Mouse (Mus musculus): Measurements from ENCODE around the gene Gap43.

Gene Gap43

DNA sequence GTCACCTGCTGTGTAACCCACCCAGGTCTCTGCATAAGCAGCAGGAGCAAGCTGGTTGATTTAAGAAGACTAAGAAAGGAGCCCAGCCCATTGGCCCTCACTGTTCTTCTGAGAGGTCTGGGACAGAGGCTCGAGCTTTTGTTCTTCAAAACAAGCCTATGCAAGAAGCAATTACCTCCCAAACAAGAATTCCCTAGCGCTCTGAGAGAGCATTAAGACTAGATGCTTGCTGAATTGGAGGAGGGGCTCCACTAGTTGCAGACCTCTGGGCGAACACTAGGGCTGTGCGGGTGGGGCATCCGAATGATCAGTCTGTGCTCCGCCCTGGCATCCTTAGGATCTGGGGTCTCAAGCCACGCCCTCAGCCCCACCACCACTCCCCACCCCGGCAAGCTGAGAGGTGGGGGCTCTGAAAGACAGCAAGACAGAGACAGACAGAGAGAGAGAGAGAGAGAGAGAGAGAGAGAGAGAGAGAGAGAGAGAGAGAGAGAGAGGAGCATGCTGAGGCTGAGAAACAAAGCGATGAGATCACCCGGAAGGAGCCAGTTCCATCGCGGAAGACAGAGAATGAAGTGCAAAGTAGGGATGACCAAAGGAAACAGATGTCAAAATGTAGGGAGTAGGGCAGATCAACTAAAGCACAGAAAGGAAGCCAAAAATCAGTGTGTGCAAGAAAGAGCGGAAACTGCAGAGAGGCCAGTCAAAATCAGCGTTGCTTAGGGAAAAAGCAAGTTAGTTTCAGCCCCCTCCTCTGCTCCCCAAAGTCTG is 34.3 kb downstream of the Gap43 start:
- in situ Hi-C loops (cut with MboI; ENCODE audit: low pct_unique_long_range_greater_than_20kb in 1 of 2, low sequenced_read_pairs in 2 of 2, unreplicated experiment in 1 of 2), result no loop called here

DNA sequence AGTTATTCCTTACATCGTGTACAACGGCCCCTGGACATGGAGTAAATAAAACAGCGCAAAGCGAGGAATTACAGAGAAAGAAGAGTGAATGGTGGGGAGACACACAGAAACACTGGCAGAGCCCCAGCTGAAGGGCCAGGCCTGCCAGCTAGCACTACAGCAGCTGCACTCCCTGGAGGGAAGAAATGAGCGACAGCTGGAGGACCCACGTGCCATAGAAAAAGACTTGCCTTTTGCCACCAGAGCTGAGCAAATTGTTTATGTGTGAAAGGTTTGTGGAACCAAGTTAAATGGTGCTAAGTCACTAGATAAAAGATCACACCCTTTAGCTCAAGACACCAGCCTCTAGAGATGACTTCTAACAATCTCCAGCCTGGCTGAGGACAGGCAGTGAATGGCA is 37.0 kb downstream of the Gap43 start:
- in situ Hi-C loops (cut with MboI; ENCODE audit: low pct_unique_long_range_greater_than_20kb in 1 of 2, low sequenced_read_pairs in 2 of 2, unreplicated experiment in 1 of 2), result no loop called here

DNA sequence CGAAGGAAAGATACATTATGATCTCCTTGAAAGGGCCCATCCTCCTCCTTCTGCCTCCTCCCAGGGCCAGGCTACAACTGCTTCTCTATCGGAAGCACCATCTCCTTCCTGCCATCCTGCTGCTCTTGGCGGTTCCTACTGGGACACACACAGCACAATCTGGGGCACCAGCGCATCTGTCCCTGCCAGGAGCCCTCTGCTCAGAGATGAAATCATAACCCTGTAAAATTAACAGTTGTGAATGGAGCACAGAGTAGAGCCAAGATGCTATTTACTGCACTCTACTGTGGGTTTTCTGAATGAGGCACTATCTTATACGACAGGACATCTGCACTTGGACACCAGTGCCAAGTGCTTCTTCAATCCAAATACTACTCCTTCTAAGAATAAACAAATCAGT is 46.0 kb downstream of the Gap43 start:
- in situ Hi-C loops (cut with MboI; ENCODE audit: low pct_unique_long_range_greater_than_20kb in 1 of 2, low sequenced_read_pairs in 2 of 2, unreplicated experiment in 1 of 2), result loop anchor here (25.0 kb wide), 2 partner anchors 493 to 618 kb away; no protein-coding TSS in a partner anchor

DNA sequence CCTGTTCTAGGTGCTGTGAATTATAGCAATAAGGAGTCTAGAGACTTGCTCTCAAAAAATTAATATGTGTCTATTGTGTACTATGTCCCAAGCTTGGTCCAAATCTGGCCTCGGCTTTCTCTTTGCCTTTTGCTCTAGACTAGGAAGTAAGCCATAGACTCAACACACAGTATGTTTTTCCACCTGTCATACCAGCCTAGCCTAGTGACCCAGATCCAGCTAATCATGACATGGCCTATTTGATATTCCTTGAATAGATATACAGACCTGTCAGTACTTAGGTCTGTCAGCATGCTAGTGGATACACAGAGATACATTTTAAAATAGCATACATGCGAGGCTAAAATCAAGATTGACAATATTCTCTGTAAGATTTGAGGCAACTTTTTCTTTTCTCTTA is 46.4 kb downstream of the Gap43 start:
- in situ Hi-C loops (cut with MboI; ENCODE audit: low pct_unique_long_range_greater_than_20kb in 1 of 2, low sequenced_read_pairs in 2 of 2, unreplicated experiment in 1 of 2), result loop anchor here (25.0 kb wide), 2 partner anchors 493 to 618 kb away; no protein-coding TSS in a partner anchor

DNA sequence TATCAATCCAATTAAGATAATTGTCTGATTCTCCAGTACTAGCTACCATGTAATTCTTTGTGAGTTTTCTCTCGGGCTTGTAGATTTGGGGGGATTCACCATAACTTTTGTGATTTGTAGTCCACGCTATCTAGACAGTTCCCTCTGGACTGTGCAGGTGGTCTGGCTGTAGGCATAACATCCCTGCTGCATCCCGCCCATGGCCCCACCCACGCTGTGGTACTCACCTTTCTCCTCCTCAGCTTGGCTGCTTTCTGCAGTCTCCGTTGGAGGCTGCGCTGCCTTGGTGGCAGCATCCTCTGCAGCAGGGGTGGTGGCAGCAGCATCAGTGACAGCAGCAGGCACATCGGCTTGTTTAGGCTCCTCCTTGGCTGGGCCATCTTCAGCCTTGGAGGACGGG is 48.9 kb downstream of the Gap43 start:
- in situ Hi-C loops (cut with MboI; ENCODE audit: low pct_unique_long_range_greater_than_20kb in 1 of 2, low sequenced_read_pairs in 2 of 2, unreplicated experiment in 1 of 2), result loop anchor here (25.0 kb wide), 2 partner anchors 496 to 621 kb away; no protein-coding TSS in a partner anchor

DNA sequence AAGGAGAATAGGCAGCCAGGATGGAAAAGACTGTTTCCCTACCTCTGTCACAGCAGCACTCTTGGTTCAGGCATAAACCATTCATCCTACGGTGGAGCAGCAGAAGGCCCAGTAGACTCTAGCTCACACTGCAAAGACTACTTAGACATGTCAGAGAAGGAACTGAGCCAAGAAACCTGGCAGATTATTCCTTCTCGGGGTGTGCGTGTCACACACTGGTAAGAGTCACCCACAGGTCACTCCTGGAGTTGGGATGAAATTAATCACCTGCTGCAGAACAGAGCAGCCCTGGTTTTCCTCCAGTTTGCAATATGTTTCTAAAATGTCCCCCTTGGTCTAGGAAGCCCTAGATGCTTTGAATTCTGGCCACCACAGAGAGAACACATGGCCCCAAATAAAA is 56.4 kb downstream of the Gap43 start:
- in situ Hi-C loops (cut with MboI; ENCODE audit: low pct_unique_long_range_greater_than_20kb in 1 of 2, low sequenced_read_pairs in 2 of 2, unreplicated experiment in 1 of 2), result loop anchor here (25.0 kb wide), 2 partner anchors 503 to 628 kb away; no protein-coding TSS in a partner anchor

DNA sequence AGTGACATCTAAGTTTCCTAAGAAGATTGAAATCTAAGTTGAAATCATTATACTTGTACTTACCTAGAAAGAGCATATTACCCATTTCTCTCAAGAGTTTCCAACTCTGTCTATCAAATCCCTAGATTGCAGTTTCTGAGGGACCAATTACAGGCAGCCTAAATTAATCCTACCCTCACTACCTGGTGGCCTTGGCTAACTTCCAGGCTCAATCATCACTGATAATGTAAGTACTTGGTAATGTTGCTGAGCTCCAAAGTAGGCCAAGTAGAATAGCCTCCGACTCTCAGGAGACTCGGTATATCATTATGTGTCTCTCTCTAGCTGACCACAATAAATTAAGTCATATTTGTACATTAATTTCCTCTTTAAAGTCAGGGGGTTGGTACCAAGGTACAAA is 62.7 kb downstream of the Gap43 start:
- in situ Hi-C loops (cut with MboI; ENCODE audit: low pct_unique_long_range_greater_than_20kb in 1 of 2, low sequenced_read_pairs in 2 of 2, unreplicated experiment in 1 of 2), result loop anchor here (25.0 kb wide), 2 partner anchors 510 to 635 kb away; no protein-coding TSS in a partner anchor

DNA sequence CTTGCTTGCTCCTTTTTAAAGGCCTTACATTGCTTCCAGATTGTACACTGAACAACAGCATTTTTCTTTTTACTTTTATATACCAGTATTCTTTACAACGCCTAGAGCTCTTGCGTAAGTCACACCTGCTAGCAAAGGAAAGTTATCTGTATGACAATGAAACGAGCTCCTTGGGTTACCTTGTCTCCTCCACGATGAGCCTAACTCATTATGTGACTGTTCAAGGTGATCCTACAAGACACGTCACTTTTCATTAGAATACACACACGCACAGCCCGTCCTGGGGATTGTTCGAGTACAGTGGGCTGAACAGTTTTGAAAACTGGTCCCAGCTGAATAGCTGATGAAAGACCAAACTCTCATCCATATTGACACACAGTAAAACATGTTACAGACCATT is 63.2 kb downstream of the Gap43 start:
- in situ Hi-C loops (cut with MboI; ENCODE audit: low pct_unique_long_range_greater_than_20kb in 1 of 2, low sequenced_read_pairs in 2 of 2, unreplicated experiment in 1 of 2), result loop anchor here (25.0 kb wide), 2 partner anchors 510 to 635 kb away; no protein-coding TSS in a partner anchor

DNA sequence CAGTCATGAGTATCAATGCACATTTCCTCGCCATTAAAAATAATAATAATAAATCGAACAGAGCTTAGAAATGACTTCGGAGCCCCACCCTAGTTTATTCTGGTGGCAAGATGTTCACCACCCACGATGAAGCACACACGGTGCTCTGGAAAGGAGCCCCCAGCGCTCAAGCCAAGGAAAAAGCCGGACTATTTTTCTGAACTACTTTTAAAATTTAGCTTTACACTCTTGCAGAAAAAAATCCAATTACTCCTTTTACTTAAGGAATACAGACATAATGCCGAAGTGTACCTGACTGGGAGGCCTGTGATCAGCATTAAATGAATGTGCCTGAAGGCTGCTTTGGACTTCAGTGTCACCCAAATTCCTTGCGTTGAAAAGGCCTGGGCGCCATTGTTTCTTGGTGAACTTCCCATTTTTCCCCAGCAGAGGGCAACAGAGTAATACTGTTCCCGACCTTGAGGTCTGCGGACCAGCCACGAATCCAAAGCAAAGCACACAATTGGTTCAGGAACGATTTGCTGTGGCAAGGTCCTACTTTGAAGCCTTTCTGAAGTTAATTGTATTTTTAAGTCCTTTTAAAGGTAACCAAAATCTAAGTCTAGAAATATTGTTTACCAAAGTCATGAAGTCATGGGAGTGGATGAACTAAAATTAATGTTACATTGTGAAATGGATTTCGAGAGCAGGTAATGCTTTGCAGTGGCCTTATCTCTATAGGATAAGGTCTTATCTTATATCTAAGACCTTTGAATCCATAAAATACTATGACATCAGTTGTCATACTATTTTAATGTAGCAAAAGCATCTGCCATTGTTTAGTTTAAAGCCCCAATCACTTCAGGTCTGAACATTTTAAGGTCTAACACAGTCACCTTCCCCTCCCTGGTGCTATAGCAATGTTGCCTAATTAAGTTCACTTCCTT is 64.0 kb downstream of the Gap43 start:
- in situ Hi-C loops (cut with MboI; ENCODE audit: low pct_unique_long_range_greater_than_20kb in 1 of 2, low sequenced_read_pairs in 2 of 2, unreplicated experiment in 1 of 2), result loop anchor here (25.0 kb wide), 2 partner anchors 511 to 636 kb away; no protein-coding TSS in a partner anchor

DNA sequence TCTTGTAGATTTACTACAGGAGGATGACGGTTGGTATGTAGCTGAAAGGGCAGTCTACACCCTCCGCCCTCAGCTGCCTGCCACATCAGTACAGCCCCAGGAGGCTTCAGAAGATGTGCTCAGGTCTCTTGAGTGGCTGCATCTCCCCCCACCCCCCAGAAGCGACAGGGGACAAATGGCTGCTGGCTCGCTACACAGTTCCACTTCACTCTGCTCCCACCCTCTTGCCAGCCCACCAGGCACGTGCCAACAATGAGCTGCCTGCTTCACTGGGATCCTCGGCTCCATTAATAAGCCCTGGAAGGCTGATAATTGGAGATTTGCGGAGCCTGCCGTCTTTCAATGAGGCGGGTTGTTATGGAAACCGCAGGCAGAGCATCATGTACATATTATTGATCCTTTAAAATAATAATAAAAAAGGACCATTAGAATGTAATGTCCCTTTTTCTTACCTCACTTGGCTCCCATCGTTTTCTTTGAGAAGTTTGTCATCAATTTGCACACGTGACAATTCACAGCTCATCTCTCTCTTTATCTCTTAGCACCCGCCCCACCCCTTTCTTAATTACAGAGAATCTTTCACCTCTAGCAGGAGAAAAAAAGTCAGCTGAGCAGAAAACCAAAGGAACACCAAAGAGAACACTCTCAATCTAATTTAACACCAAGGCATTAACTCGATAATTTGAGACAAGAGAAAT is 64.8 kb downstream of the Gap43 start:
- in situ Hi-C loops (cut with MboI; ENCODE audit: low pct_unique_long_range_greater_than_20kb in 1 of 2, low sequenced_read_pairs in 2 of 2, unreplicated experiment in 1 of 2), result loop anchor here (25.0 kb wide), 2 partner anchors 512 to 637 kb away; no protein-coding TSS in a partner anchor

DNA sequence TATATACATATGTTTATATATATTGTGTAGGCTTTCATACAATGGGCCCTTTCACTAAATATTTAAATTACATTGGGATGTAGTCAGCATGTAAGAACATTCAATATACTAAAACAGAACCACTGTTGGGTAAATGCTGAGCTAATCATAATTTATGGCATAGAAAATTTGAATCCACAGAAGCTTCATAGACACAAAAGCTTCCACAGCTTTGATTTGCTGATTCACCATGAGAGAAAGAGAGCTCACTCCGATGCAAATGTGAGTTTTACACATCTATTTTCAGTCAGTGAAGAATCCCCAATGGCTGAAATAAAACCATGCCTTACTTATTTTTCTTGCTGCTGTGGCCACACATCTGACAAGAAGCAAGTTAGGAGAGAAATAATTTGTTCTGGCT is 69.2 kb downstream of the Gap43 start:
- in situ Hi-C loops (cut with MboI; ENCODE audit: low pct_unique_long_range_greater_than_20kb in 1 of 2, low sequenced_read_pairs in 2 of 2, unreplicated experiment in 1 of 2), result no loop called here

DNA sequence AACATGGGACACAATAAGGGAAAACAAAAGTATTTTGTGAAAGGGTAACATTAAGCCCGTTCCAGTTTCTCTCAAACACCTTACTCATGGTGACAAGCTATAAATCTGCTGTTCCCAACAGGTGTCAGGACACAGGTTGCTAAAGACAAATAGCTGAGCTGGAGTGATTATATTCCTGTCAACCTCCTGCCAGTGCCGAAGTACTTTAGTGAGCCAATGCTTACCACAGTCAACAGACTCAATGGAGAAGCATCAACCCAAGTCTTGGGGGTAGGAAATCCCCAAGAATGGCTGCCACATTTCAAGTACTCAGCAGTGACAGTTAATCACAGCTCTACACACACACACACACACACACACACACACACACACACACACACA is 70.9 kb downstream of the Gap43 start:
- in situ Hi-C loops (cut with MboI; ENCODE audit: low pct_unique_long_range_greater_than_20kb in 1 of 2, low sequenced_read_pairs in 2 of 2, unreplicated experiment in 1 of 2), result no loop called here

DNA sequence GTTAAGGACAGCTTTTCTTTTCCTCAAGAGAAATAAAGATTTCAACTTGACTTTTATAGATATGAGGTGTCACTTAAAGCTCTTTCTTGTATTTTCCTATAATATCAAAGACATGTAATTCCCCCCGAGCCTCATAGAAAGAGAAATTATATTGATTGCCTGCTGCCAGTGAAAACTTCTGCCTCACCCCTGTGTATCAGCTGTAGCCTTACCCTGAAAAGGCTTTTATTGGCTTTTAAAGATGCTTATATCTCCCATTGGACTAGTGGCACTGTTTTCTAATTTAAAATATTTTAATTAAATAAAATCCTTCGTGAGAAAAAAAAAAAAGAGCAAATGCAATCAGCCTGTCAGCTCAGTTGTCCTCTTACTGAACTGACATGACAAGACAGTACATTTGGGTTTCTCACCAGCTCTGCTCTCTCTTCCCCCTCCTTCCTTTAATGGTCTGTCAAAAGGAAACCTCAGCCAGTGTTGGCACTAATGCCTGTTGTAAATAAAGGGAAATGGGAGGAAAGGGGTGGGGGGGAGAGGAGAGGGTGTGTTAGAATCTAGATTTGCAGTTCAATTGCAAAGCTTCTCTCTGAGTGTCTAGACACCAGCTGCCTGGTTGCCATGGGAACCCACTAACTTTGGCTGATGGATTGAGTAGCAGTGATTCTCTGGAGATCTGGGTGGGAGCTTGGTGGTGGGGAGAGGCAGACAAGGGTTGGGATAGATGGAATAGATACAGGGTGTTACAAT is 71.4 kb downstream of the Gap43 start:
- in situ Hi-C loops (cut with MboI; ENCODE audit: low pct_unique_long_range_greater_than_20kb in 1 of 2, low sequenced_read_pairs in 2 of 2, unreplicated experiment in 1 of 2), result no loop called here

DNA sequence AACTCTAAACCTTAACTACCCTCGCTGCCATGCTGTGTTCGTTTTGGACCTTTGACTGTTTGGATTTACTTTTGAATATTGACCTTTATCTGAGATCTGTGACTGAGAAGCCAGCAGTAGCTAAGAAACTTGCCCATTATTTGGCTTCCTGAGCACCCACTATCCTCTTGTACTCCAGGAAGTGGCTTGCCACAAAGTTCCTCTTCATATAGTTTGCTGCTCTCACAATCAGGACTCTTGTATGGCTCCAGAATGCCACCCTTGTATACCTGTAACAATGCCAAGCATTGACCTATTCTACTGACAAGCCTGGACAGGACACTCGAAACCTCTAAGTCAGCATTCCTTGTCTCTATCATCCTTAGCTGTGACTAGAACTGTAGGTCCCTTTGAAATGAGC is 75.3 kb downstream of the Gap43 start:
- in situ Hi-C loops (cut with MboI; ENCODE audit: low pct_unique_long_range_greater_than_20kb in 1 of 2, low sequenced_read_pairs in 2 of 2, unreplicated experiment in 1 of 2), result no loop called here

DNA sequence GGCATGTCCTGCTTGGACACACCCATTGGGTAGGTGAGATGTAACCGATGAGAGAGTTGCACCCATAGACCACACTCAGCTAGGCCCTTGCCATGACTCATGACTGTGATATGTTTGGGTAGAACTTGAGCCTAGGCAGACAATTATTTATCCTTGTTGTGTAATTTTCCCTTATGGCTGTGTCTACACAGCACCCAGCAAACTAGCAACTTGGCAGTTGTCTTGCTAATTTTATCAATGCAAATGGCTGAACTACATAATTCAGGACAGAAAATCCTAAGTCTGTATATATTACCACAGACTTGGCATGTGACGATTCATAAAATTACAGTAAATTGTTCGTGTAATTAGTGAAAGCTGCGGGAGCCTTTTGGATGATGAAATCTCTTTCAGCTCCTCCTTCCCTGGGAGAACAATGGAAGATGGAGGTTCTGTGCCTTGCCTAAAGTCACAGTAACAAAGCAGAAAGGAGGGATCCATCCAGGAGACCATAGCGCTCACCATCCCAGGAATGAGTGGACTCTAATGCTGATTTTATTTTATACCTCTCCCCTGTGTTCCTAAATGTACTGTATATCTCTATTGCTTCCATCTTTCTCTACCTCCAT is 77.4 kb downstream of the Gap43 start:
- in situ Hi-C loops (cut with MboI; ENCODE audit: low pct_unique_long_range_greater_than_20kb in 1 of 2, low sequenced_read_pairs in 2 of 2, unreplicated experiment in 1 of 2), result no loop called here

DNA sequence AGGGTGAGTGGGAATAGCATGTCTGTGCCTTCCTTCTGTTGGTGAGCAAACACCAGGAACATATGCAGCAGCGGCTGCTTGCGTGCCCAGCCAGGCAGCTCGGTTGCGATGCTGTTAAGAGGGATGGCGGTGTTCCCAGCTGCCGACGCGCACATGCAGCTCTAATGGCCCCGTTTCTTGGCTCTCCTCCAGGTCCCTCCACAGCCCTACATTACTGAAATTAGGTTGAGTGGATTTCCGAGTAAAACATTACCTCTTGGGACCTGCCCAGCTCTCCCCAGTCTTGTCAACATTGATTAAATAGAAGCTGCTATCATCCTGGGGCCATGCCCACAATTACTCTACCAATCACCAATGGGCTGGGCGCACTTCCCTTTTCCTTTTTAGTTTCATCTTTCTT is 84.8 kb downstream of the Gap43 start:
- in situ Hi-C loops (cut with MboI; ENCODE audit: low pct_unique_long_range_greater_than_20kb in 1 of 2, low sequenced_read_pairs in 2 of 2, unreplicated experiment in 1 of 2), result no loop called here

DNA sequence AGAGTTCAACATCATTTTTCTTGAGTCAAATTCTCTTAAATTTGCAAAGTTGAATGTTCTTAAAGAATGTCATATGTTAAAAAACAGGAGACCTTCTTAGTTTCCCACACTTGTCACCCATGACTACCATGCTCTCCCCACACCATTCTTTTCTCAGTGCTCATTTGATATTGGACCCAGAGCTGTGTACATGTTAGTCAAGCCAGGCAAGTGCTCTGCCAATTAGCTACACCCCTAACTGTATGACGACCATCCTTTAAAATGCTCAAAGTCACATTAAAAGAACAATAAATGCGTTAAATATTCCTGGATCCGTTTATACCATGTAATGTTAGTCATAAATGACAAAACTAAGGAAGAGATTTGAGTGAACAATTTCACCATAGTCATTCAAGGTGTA is 85.2 kb downstream of the Gap43 start:
- in situ Hi-C loops (cut with MboI; ENCODE audit: low pct_unique_long_range_greater_than_20kb in 1 of 2, low sequenced_read_pairs in 2 of 2, unreplicated experiment in 1 of 2), result no loop called here

DNA sequence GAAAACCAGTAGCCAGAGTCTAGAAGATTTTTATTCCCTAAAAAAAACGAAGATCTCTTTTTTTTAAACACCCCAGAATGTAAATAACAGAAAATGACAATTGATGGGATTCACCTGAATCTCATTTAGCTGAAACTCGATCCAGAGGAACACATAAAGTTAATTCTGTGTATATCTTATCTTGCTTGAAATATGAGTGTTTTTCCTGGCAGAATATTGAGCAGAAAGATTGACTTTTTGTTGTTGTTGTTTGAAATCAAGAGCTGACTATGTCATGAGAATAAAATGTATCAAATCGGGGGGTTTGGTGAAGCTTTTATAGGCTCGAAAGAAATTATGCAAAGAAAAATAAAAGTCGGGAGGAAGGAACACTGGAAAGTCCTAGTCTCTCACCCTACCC is 88.2 kb downstream of the Gap43 start:
- in situ Hi-C loops (cut with MboI; ENCODE audit: low pct_unique_long_range_greater_than_20kb in 1 of 2, low sequenced_read_pairs in 2 of 2, unreplicated experiment in 1 of 2), result no loop called here
